In the genomic region with DNA sequence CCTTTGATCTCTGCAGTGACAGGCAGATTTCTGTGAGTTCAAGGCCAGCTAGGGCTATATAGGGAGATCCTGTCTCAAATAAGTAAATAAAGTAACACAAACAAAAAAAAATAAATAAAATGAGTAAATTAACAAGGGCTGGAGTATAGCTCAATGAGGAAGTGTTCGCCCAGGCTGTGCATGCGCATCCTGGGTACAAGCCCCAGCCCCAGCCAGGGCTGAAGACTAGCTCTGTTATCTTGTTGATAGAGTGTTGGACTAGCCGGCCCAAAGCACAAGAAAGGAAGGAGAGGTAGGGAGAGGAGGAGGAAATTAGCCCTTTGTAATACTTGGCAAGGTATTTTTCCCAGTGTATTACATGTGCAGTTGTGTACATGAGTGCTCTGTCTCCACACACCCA, we compare ENCODE assay signal across 1 mouse cellular context.
TF ChIP-seq lines count a peak whose summit lies in the region.

No protein-coding gene starts in this region.

TF ChIP-seq in MEL, 35 proteins besides CTCF, POLR2A, EP300 and RAD21:
- TF ChIP-seq GATA1 (IDR thresholded peaks at IDR 0.05; ENCODE audit: low read depth, low read length) (peak; percentile 4; the same call in 1 of the 2 replicates), ELF1 (IDR thresholded peaks at IDR 0.05; ENCODE audit: low read depth, low read length) (peak; percentile 65; the same call in 1 of the 2 replicates), NRF1 (IDR thresholded peaks at IDR 0.05; ENCODE audit: insufficient read depth, low read depth, low read length, poor library complexity, severe bottlenecking) (peak; percentile 74), MAZ (IDR thresholded peaks at IDR 0.05; ENCODE audit: low read depth, low read length) (no peak)
